Mouse (Mus musculus) mature B cell (primary cell): ENCODE results near the gene Gm19410.

Source experiments
- in situ Hi-C: fragments of 300-500 bp; cut with MboI; formaldehyde crosslinking; loops from 2 replicates; pipeline ENCODE4 v1.14.3; 2019

Gm19410 gene

GRCm38 (mm10) chr8:35765499-35766193 lies at the start of gene Gm19410:
Gene Gm19410 (plus strand): TSS chr8:35765790.
- in situ Hi-C loops: no loop called here

GRCm38 (mm10) chr8:35730776-35731175 lies 34.8 kb upstream of the Gm19410 start:
- in situ Hi-C loops: no loop called here

- in situ Hi-C loops: no loop called here
These were observed 30.2 kb upstream of the Gm19410 start for GRCm38 (mm10) chr8:35735438-35735837.

- in situ Hi-C loops: no loop called here
These were observed 9.4 kb upstream of the Gm19410 start for GRCm38 (mm10) chr8:35756202-35756601.

GRCm38 (mm10) chr8:35765020-35765419 lies 570 bp upstream of the Gm19410 start:
- in situ Hi-C loops: no loop called here

GRCm38 (mm10) chr8:35773508-35773907 lies 7.9 kb downstream of the Gm19410 start:
- in situ Hi-C loops: no loop called here
